Mouse (Mus musculus): ENCODE results near the gene Ssmem1. TPM values are rescaled to one million over a fixed set of nuclear protein-coding genes. Genes with fewer than 3 reads are reported as not detected.

Ssmem1 gene
- polyA plus RNA-seq, 1 experiment, result not detected

DNA sequence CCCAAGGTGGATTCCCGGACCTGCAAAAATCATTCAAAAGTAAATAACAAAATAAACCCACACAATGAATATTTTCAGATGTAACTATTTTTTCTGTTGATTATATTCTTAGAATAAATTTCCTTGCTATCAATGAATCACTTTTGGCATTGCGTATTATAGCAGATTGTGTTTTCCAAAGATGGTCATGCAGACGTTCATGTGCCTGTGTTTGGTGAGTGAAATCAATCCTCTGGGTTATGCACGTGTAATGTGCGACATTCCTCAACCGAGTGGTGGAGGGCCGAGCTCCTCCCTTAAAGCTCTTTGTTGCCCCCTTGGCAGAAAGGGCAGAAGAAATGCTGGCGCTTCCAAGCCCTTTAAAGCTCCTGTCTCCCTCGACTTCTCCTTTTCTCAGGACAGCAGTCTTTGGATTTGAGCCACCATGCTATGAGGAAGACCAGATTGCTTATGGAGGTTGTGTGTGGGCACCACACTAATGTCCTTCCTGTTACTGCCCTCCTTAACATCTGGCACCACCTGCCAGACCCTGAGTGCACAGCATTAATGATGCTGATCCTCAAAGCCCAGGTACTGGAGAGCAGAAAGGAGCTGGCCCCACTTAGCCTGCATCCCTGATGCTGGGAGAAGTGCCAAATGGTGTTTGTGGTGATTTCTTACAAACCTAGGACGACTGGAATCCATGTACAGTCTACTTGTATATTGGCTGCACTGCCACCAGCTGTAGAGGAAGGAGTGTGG lies 33.5 kb upstream of the Ssmem1 start:
- Histone ChIP-seq H3K4me3 (ENCODE audit: insufficient read depth, low read length) (no peak overlapping the region), H3K27ac (ENCODE audit: insufficient read depth, low read depth, low read length) (no peak overlapping the region), H3K4me1 (ENCODE audit: control insufficient read depth, insufficient read depth, low read length) (peaks cover 4% of the 10 kb centered on the region; the same call in 1 of the 2 replicates)
- no peak for TF ChIP-seq POLR2A (IDR thresholded peaks at IDR 0.05; ENCODE audit: borderline replicate concordance, low read depth, low read length)
- TF ChIP-seq CTCF (IDR thresholded peaks at IDR 0.05; ENCODE audit: low read depth, low read length), result no peak

DNA sequence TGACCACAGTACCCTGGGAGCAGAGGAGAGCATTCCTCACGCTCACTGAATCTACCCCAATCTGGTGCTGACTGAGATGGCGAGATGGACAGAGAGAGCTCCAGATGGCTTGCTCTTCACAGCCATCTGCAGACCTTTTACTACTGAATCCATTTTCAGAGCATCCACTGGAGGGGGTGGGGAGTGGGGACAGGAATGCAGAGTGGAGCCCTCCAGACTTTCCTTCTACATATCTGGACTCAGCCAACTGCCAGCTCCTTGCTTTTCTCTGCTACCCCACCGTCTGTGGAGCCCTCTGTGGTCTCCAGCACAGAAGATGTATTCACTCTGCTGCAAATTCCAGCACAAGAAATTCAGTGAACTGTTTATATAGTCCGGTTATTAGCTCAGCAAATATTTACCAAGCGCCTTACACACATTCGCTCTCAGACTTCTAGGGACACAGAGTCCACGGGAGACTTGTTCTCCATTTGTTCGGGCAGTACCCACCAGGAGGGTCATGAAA lies 32.4 kb upstream of the Ssmem1 start:
- TF ChIP-seq POLR2A (IDR thresholded peaks at IDR 0.05; ENCODE audit: borderline replicate concordance, low read depth, low read length), result no peak
- TF ChIP-seq CTCF (IDR thresholded peaks at IDR 0.05; ENCODE audit: low read depth, low read length), result no peak
- Histone ChIP-seq H3K4me1 (ENCODE audit: control insufficient read depth, insufficient read depth, low read length) (peaks cover 4% of the 10 kb centered on the region; the same call in 1 of the 2 replicates), H3K27ac (ENCODE audit: insufficient read depth, low read depth, low read length) (no peak overlapping the region), H3K4me3 (ENCODE audit: insufficient read depth, low read length) (no peak overlapping the region)

DNA sequence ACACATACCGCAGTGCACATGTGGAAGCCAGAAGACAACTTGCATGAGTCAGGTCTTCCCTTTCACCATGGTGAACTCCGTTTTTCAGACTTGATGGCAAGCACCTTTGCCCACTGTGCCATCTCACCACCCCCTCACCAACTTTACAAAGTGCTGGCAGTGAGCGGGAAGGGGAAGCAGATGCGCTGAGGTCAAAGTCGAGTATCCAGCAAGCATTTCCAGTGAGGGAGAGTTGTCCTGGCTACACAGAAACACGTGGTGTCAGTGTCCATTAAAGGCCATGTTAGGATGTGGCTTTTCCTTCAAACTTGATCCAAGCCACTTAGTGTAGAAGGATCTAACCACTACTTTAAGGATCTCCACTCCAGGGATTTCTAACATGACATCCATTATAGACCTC lies 31.9 kb upstream of the Ssmem1 start:
- Histone ChIP-seq H3K27ac (ENCODE audit: insufficient read depth, low read depth, low read length) (no peak overlapping the region), H3K4me1 (ENCODE audit: control insufficient read depth, insufficient read depth, low read length) (peaks cover 4% of the 10 kb centered on the region; the same call in 1 of the 2 replicates), H3K4me3 (ENCODE audit: insufficient read depth, low read length) (no peak overlapping the region)
- no peak for TF ChIP-seq CTCF (IDR thresholded peaks at IDR 0.05; ENCODE audit: low read depth, low read length)
- no peak for TF ChIP-seq POLR2A (IDR thresholded peaks at IDR 0.05; ENCODE audit: borderline replicate concordance, low read depth, low read length)

DNA sequence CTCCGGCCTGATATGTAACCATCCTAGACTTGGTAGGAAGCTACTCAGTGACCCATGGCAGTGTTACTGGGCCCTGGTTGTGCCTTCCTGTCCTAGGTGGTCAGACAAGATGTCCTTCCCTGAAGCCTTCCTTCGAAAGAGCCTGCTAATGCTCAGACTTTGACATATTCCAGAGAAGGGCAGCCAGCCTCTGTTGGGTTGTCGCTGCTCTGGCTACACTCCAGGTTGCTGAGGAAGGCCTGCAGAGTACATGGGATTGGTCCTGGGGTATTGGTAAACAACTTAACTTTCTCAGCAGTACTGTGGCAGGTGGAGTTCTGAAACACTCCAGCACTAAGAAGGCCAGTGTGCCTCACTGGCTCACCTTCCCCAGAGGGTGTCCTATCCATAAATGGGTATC lies 30.2 kb upstream of the Ssmem1 start:
- no peak overlapping the region for H3K4me3 ChIP-seq (ENCODE audit: insufficient read depth, low read length)
- H3K27ac ChIP-seq (ENCODE audit: insufficient read depth, low read depth, low read length), result no peak overlapping the region
- H3K4me1 ChIP-seq (ENCODE audit: control insufficient read depth, insufficient read depth, low read length), result peaks cover 4% of the 10 kb centered on the region; the same call in 1 of the 2 replicates
- TF ChIP-seq CTCF (IDR thresholded peaks at IDR 0.05; ENCODE audit: low read depth, low read length), result no peak
- no peak for TF ChIP-seq POLR2A (IDR thresholded peaks at IDR 0.05; ENCODE audit: borderline replicate concordance, low read depth, low read length)

DNA sequence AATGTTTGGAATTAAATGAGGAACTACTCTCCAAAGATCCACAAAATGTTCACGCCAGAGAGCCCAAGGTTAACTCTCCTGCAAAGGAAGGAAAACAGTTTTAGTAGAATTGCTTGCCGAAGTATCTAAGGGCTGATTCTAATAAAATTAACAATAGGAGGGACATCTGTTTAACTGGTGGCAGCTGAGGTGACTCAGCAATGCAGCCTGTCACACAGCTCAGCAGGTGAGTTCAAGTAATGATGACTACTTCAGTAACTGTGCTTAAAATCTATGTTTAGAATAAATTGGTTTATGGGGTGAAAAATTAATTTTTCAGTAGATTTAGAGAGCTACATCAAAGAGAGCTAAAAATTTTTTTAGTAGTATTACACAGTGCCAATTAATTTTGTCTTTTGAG lies 26.7 kb upstream of the Ssmem1 start:
- H3K4me3 ChIP-seq (ENCODE audit: insufficient read depth, low read length), result no peak overlapping the region
- H3K4me1 ChIP-seq (ENCODE audit: control insufficient read depth, insufficient read depth, low read length), result no peaks in the 10 kb centered on the region
- TF ChIP-seq POLR2A (IDR thresholded peaks at IDR 0.05; ENCODE audit: borderline replicate concordance, low read depth, low read length) (no peak), CTCF (IDR thresholded peaks at IDR 0.05; ENCODE audit: low read depth, low read length) (no peak)
- H3K27ac ChIP-seq (ENCODE audit: insufficient read depth, low read depth, low read length), result no peak overlapping the region

DNA sequence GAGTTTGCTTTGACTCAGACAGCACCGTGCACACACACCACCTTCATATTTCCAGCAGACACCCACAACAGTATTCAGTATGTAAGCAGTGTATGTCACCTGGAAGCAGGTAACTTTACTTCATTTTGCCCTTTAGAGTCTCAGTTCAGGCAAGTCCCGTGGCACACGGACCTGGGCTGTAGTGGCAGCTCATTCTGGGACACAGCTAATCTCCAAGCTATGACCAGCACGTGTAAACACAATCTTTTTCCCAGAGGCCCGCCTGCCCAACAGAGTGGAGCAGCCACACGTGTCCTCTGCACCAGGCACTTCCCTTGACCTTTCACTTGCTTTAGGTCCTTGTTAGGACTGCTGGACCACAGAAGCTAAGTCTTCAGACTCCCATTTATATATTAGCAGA lies 23.1 kb upstream of the Ssmem1 start:
- Histone ChIP-seq H3K4me3 (ENCODE audit: insufficient read depth, low read length) (no peak overlapping the region), H3K27ac (ENCODE audit: insufficient read depth, low read depth, low read length) (no peak overlapping the region), H3K4me1 (ENCODE audit: control insufficient read depth, insufficient read depth, low read length) (no peaks in the 10 kb centered on the region)
- TF ChIP-seq CTCF (IDR thresholded peaks at IDR 0.05; ENCODE audit: low read depth, low read length), result no peak
- TF ChIP-seq POLR2A (IDR thresholded peaks at IDR 0.05; ENCODE audit: borderline replicate concordance, low read depth, low read length), result no peak

DNA sequence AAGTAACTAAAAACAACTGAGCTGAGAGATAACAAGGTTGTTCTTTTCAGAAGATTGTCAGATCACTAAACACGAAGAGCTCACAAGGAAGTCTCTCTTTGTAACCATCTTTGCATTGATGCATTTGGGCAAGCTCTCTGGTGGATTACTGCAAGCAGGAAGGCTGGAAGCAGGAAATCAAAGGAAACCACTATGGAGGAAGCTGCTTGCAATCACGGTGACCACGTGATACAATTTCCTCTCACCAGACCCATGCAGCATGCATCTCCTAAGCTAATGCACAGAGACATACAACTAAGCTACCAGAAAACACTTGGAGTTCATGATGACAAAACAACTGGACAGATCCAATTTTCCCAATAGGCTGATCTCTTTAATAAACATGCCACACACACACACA lies 10.6 kb upstream of the Ssmem1 start:
- no peak overlapping the region for H3K4me3 ChIP-seq (ENCODE audit: insufficient read depth, low read length)
- peaks cover 14% of the 10 kb centered on the region for H3K4me1 ChIP-seq (ENCODE audit: control insufficient read depth, insufficient read depth, low read length)
- H3K27ac ChIP-seq (ENCODE audit: insufficient read depth, low read depth, low read length), result peak overlapping the region; percentile 68
- TF ChIP-seq POLR2A (IDR thresholded peaks at IDR 0.05; ENCODE audit: borderline replicate concordance, low read depth, low read length) (no peak), CTCF (IDR thresholded peaks at IDR 0.05; ENCODE audit: low read depth, low read length) (no peak)

DNA sequence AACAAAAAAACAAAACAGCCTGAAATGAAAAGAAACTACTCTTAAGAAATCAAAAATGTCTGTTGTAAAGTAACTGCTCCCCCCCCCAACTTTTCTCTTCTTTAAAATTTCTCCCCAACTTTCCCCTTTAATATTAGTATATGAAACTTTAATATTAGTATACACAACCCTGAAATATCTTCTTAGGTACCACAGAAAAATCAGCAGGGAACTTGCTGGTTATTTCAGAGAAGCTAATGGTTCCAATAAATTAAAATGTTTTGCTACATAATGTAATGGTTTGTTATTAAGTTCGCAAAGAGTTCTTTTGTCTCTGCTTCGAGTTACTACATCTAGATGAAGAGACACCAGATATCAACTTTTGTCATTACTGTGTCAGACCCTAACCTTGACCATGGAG lies 825 bp upstream of the Ssmem1 start:
- Histone ChIP-seq H3K4me1 (ENCODE audit: control insufficient read depth, insufficient read depth, low read length) (peaks cover 11% of the 10 kb centered on the region), H3K27ac (ENCODE audit: insufficient read depth, low read depth, low read length) (peak overlapping the region; percentile 79), H3K4me3 (ENCODE audit: insufficient read depth, low read length) (peak overlapping the region; percentile 78)
- no peak for TF ChIP-seq POLR2A (IDR thresholded peaks at IDR 0.05; ENCODE audit: borderline replicate concordance, low read depth, low read length)
- no peak for TF ChIP-seq CTCF (IDR thresholded peaks at IDR 0.05; ENCODE audit: low read depth, low read length)

DNA sequence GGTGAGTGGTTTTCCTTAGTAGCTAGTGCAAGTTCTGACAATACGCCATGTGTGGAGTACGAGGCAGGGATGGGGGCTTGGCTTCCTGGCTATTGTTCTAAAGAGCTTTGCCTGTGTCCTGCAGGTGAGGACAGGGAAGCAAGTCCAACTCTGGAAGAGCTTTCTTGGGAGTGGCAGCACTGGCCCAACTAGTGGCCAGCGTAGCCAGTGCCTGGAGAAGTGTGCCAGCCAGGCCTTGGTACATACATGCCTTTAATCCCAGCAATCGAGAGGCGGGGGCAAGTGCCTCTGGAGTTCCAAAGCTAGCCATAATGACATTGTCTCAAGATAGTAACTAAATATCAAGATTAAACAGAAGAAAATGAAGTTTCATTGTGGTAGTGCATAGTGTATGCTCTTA lies 642 bp downstream of the Ssmem1 start:
- H3K4me3 ChIP-seq (ENCODE audit: insufficient read depth, low read length), result no peak overlapping the region
- no peak for TF ChIP-seq CTCF (IDR thresholded peaks at IDR 0.05; ENCODE audit: low read depth, low read length)
- TF ChIP-seq POLR2A (IDR thresholded peaks at IDR 0.05; ENCODE audit: borderline replicate concordance, low read depth, low read length), result no peak
- H3K4me1 ChIP-seq (ENCODE audit: control insufficient read depth, insufficient read depth, low read length), result peaks cover 11% of the 10 kb centered on the region
- H3K27ac ChIP-seq (ENCODE audit: insufficient read depth, low read depth, low read length), result peak overlapping the region; percentile 52; the same call in 1 of the 2 replicates

DNA sequence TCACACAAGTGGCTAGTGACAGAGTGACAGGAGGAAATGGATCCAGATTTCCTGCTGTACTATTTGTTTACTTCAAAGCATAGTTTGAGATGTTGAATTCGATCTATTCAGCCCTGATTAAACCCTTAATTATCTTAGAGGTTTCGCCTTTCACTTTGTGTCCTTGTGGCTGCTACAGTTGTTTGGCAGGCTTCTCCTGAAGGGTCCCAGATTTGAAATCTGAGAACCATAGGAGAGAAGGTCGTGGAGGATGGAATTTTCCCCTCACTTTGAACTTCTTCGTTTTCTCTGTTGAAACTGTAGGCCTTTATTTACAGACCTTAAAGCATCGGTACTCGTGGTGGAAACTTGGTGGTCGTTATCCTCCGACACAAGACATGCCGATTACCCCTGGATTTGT lies 4.6 kb downstream of the Ssmem1 start:
- H3K4me1 ChIP-seq (ENCODE audit: control insufficient read depth, insufficient read depth, low read length), result peaks cover 5% of the 10 kb centered on the region
- TF ChIP-seq CTCF (IDR thresholded peaks at IDR 0.05; ENCODE audit: low read depth, low read length) (no peak), POLR2A (IDR thresholded peaks at IDR 0.05; ENCODE audit: borderline replicate concordance, low read depth, low read length) (no peak)
- H3K4me3 ChIP-seq (ENCODE audit: insufficient read depth, low read length), result no peak overlapping the region
- no peak overlapping the region for H3K27ac ChIP-seq (ENCODE audit: insufficient read depth, low read depth, low read length)
